Mouse (Mus musculus): ENCODE results near the gene R3hcc1l. TPM values are rescaled to one million over a fixed set of nuclear protein-coding genes. Genes with fewer than 3 reads are reported as not detected.

Gene R3hcc1l
- polyA plus RNA-seq (2017; shearing (Covaris generic)), result 10 to 100 TPM; 50.1 to 53.5 TPM

DNA sequence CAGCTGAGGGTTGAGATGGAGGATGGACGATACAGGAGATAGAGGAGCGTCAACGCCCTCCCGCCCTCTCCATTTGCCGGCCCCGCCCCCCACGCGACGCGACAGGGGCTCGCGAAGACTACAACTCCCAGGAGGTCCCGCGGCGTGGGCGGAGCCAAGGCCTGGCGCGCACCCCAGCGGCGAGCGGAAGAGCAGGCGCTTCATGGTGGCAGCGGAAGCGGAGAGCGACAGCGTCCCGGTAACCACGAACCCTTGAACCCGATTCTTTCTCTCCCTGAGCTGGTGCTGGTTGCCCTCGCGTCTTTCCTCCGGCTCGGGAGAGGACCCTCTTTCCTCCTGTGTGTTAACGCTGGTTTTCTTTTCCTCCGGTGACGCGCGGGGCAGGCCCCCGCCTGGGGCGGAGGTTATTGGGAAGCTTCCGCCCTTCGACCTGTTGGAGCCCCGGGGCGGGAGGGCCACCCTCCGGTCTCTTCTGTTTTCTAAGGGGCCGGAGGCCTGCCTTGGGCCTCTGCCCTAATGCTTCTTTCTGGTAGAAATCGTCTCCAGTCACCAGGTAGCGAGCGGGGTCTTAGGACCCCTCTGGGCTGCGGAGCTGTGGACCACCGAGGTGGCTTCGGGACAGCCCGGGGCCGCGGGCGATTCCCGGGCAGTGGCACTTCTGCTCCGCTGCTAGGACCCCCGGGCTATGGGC lies at the start of gene R3hcc1l:
Gene R3hcc1l, plus strand, starts transcription at position 140 of the 691 bp plus-strand sequence.
- ATAC-seq, result peak; percentile 97

DNA sequence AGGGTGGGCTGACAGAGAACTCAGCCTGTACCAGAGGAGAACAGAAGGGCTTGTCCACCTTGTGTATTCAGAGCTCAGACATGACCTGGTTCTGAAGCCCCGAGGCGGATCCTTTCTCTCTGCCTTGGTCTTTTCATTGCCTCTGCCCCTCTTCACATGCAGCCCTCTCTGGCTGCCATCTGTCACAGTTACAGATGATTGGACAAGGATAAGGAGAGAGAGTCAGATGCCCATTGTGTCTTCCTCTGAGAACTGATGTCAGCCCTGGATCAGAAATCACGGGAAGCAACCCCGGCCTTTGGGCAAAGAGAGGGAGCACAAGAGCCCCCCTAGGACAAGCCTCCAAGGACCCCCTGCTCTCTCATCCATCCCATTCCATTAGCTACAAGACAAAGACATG lies 47.0 kb upstream of the R3hcc1l start:
- ATAC-seq, result no peak

DNA sequence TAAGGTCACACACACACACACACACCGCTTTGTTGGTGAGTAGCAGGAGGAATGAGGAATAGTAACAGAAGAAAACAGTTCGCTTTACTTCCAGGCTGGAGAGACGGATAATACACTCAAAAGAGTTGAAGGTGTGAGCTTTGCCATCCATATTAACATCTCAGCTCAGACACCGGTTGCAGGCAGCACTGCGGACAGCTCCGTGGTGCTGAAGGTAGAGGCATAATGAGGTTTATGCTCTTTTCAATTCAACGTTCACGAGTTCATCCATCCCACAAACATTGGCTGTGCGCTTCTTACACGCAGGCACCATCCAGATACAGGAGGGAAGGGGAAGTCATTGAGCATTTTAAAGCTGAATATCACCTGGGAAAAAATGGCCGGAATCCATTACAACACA lies 45.7 kb upstream of the R3hcc1l start:
- no peak for ATAC-seq

DNA sequence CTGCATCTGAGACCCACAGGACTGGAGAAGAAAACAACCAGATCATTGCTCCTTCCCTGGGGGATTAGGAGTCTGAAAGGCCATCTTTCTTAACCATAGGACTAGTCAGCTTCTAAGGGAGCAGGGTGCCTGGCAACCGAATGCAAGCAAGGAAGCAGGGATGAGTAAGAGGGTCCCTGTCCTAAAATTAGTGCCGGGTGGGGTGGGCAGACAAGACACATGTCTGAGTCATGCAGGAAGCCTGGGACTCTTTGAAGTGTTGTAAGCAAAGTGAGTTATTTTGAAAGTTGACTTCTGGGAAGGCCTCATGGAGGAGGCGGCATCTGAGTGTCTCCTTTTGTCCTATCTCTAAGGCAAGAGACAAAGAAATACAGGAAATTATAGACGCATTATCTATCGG lies 40.8 kb upstream of the R3hcc1l start:
- no peak for ATAC-seq

DNA sequence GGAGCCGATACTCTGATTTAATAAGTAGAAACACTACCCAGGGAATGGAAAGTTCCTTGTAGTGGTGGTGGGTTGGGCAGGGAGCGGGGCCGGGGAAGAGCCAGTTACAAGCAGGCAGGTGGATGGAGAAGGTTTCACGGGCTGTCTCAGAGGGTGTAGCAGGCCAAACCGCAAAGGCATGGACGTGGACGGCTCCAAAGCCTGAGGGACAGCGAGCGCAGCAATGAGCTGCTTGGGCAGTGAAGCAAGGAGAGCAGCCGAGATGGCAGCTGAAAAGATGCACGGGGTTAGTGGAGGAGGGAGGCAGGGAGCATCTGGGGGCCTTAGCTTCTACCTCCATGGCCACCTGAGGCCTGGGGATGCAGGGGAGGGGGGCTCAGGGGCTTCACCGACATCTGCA lies 40.3 kb upstream of the R3hcc1l start:
- no peak for ATAC-seq

DNA sequence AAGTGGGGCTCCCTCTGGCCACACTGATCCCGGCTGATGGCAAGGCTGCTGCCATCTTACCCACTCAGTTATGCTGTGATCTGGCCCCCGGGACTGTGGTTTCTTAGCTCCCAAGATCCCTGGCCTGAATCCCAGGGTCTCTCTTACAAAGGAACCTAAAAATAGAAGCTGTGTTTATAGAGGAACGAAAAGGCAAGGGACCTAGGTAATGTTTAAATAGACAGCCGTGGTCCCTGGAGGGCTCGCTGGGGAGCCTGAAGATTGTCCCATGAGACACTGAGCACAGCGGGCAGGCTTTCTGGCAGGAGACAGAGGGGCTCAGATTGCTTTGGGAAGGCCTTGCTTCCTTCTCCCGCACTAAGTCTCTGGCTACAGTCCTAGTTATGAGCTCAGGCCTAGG lies 33.1 kb upstream of the R3hcc1l start:
- no peak for ATAC-seq

DNA sequence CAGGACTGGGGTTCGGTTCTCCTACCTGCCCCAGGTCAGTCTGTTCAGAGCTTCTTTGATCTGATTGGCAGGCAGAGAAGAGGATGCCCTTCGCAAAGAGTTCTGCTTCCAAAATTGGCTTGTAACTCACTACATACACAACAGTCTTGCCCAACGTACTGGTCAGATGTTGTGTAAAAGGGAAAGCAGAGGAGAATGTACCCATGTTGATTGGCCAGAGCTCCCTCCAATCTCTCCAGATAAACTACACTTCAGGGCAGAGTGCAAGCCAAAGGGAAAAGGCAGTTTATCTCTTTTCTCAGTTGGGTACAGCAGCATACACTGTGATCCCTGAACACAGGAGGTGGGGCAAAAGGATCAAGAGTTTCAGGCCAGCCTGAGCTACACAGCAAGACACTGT lies 31.3 kb upstream of the R3hcc1l start:
- ATAC-seq, result no peak

DNA sequence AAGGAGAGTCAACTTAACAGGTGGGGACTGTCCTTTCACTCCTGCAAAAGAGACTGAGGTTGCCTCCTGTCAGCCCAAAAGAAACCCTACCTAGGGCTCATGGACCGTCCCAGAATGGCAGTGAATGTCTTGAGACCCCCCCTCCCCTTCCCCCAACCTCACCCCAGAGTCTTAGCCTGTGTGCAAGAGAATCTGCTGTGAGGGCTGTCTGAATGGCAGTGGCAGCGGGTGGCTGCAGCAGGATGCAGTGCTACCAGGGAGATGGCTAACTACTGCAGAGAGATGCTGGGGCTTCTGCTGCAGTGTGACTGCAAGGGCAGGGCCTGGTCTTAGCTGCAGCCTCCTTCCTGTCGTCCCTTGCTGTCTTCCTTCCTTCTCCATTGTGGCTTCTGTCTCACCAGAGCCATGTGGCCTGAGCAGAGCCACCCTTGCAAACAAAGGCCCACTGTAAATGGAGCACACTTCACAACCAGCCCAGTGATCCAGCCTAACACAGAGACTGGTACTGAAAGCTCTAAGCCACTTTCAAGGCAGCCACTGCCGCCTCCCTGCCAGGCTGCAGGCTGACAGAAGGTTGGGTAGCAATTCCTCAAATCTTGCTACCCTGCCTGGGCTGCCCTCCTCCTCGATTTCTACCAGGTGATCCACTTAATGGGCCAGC lies 25.2 kb upstream of the R3hcc1l start:
- no peak for ATAC-seq

DNA sequence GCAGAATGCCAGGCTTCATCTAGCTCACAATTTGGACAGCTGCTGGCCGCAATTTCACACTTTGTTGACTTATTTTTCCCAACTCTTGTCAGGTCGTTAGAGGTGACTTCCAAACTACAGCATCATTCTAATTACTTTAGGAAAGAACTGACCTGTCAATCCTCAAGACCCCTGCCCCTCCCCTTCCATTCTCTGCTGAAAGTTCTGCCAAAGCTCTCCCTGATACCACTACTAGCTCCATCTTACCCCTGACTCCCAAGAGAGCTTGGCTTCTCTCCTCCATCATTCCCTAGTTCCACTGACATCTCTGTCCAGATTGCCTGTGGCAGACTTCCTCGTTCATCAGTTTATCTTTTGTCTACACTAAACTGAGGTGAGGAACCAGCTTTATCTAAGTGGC lies 14.4 kb upstream of the R3hcc1l start:
- no peak for ATAC-seq

DNA sequence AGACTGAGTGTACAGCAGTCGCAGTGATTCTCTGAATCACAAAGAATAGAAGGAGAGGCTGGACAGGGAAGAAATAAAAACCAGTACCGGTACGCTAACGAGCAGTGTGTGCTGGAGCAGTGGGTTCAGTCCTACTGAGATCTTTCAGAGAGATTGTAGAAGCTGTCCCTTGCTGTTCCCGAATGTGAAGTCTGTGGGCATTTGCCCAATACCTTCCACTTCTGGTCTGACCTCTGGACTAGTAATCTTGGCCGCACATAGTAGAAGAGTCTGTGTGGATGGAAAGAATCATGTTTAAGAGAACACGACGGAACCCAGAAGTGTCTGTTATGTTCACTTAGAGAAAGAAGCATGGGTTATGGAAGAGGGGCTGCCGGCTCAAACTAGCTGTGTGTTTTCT lies 8.9 kb upstream of the R3hcc1l start:
- ATAC-seq, result no peak

DNA sequence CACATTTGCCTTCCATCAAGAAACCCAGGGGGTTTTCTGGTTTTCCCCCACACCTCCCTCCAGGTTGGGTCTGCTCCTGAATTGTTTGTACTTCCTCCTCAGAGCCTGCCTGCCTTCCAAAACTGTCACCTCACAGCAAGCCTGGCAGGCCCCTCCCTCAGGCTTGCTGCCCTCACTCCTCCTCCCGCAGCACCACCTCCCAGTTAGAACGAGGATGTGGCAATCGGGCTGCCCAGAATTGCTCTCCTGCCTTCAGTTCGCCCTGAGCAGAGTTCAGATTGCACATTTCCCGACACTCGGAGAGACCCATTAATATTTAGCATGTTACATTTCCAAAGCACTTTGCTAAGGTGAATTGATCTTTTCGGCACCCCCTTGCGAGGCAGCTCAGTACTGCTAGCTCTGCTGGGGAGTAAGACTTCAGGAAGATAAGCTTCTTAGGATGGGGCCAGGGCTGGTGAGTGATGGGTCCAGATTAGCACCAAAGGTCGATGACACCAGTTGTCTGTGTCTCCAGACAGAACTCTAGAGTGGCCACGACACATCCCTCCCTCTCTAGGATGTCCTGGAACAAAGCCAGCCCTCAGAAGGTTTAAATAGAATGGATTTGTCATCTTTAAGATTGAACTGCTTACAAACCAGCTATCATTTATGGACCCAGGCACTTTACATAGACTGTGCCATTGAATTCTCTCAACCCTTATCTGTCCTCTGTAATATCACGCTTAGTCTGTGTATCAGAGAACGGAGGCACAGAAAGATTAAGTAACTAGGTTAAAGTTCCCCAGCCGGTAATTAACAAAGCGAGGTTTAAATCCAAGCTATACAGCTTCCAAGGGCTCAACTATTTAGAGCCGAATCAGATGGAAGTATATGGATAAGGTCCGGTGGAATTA lies 8.0 kb upstream of the R3hcc1l start:
- no peak for ATAC-seq

DNA sequence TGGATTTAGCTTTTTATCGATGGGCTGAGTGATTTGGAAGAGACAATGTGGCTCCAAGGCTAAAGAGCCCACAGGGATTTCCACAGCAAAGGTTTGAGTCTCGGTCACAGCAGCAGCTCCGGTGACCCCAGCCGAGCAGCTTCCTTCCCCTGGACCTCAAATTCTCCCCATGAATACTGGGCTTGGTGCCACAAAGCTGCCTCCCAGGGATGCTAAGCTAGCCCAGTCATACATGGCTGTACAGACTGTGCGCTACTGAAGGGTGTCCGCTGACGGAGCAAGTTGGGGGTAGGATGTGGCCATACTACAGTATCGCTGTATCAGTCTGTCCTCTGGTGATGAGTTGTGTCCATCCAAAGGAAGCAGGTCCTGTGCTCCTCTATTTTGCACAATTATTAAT lies 2.9 kb upstream of the R3hcc1l start:
- no peak for ATAC-seq

DNA sequence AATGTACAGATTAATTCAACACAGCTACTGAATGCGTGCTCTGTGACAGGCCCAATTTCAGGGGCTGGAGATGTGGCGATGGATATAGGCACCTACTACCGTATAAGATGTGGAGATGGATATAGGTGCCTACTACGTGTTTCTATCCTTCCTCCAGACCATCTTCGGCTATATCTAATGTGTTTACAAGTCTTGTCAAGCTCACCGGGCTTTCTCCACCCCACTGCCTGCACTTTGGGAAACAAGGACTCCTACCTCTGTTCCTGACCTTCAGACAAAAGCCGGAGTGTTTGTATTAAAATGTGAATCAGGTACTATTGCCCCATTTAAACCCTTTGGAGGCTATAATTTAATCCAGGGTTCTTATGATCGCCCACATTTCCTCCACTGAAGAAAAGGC lies 2.4 kb upstream of the R3hcc1l start:
- no peak for ATAC-seq

DNA sequence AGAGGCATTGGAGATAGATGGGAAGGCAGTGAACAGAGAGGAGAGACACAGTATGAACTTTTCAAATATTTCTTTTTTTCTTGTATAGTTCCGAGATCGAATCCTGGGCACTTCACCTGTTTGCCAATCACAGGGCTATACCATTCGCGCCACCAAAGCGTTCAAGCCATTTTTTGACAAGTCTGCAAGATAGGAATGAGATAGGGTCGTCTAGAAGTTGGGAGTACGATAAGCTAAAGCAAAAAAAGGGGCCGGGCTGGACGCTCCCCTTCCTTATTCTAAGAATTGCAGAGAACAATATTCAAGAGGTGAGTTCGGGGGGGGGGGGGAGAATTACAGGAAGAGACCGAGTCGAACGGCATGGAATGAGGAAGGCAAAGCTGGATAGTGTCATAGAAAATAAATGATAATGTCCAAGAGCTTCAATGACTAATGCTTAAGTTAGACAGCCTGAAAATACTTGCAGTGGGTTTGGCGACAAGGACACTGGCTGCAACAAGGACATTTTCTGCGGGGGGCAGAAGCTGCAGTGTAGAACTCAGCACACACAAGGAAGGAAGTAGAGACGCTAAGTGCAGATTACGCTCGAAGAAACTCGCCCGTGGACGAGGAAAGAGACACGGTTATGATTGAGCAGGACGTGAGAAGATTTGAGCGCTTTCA lies 471 bp upstream of the R3hcc1l start:
- no peak for ATAC-seq

DNA sequence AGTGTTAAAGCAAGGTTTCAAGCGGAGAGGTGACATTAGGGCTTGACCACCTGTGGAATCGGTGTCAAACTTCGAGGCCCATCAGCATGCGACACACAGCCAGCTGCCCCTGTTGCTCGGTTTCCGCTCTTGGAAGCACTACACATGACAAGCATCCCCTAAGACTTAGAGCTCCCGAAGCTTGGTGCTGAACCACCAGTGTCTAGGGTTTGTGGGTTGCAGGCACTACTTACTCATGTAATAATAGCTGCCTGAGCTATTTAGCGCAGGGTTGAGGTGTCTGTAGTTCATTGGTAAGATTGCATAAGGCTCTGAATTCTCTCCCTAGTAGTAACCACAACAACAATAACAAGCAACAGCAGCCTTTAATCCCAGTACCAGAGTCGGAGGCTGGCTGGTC lies 1.2 kb downstream of the R3hcc1l start:
- no peak for ATAC-seq

DNA sequence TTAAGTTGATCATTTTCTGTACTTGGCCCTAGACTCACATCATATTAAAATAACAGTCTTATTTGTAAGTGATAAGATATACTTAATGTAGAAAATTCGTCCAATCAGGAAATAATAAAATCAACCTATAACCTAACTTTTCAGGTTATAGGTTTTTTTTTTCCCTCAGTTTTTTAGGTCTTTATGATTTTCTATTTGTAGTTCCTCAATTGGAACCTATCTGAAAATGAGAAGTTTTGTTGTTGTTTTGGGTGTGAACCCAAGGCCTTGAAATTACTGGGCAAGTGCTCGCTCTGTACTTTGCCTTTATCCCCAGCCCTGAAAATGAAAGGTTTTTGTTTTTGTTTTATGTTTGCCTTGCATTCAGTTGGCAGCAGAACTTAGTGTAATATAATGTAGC lies 6.1 kb downstream of the R3hcc1l start:
- ATAC-seq, result no peak

DNA sequence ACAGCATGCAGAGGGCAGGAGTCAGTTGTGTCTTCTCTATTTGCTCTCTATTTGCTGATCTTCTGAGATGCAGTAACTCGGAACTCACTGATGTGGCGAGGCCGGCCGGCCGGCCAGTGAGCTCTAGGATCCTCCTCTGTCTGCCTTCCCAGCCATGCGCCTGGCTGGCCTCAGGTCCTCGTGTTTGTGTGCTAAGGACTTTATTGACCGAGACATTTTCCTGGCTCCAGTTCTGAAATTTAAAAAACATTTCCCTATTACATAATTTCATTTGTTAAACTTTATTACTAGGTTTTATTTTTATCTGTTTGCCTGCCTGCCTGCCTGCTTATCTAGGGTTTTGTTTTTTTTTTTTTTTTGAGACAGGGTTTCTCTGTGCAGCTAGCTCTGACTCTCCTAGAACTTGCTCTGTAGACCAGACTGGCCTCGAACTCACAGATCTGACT lies 11.5 kb downstream of the R3hcc1l start:
- no peak for ATAC-seq

DNA sequence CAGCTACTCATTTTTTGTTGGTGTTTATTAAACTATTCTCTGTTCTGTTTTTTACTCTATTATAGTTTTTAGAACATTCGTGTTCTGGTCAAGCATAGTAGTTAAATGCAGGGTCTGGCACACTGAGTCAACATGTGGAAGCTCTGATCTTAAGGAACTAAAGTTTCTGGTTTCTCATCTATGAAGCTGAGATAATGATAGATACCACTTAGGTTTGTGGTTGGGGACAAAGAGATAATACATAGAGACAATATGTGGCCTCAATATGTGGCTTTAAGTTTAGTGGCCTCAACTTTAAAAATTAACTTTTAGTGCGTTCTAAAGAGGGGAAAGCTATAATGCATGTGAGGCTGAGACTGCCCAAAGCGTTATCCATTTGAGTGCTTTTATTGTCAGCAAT lies 15.9 kb downstream of the R3hcc1l start:
- ATAC-seq, result no peak

DNA sequence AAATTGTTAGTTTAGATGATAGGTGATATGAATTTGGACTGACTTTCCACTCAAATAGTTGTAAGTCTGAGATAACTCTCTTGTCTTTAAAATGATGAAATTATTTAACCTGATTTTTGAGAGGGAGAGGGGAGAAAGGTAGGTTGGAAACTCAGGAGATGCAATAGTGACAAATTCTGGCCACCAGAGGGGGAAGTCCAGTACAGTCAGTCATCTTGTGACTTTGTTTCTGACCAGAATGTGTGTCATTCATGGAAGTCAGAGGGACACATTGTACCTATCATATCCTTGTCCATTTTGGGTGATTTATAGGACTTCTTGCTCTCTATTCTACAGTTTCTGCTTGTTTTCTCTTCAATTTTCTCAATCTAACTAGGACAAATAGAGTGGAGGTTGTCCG lies 19.0 kb downstream of the R3hcc1l start:
- ATAC-seq, result no peak

DNA sequence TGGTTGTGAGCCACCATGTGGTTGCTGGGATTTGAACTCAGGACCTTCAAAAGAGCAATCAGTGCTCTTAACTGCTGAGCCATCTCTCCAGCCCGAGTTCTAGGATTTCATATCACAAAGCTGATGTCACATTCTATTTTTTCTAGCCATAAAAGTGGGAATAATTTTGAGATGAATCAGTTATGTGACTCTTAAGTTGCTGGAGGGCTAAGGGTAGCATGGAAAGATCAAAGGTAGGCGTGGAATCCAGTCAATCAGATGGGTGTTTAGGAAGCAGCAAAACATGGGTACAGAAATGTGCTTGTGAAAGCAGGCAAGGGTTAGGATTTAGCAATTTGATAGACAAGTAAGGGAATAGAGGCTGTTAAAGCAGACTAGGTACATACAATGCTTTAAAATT lies 20.4 kb downstream of the R3hcc1l start:
- no peak for ATAC-seq

DNA sequence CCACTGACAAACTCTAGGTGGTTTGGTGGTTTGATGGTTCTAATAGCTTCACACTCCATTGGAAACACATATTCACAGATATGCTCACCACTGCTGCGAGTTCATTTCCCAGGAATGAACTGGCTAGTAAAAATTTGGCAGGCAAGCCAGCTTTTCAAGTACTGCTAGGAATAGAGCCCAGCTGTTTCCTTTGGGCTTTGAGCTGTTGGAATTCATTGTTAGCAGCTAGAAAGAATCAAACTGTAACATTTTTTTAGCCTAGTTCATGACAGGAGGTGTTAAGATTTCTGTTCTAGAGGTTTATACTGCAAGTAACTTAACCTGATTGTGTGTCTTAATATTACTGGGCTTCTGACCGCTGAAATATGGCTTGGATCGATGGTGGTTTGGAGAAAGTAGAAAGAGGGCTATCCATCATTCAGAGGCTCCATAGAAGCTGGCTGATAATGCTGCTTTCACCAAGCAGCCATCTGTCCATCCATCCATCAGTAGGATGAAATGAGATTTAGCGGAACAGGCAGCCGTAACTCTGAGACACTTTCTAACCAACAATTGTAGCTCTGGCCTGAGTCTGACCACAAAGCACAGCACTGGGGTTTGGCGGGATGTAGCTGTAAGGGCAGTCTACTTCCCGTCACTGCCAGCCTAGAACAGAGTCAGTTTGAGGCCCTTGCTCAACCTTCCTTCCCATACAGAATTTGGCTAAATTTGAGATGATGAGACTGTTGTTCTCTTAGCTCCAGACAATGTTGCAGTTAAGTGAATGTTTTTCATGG lies 21.0 kb downstream of the R3hcc1l start:
- ATAC-seq, result no peak

DNA sequence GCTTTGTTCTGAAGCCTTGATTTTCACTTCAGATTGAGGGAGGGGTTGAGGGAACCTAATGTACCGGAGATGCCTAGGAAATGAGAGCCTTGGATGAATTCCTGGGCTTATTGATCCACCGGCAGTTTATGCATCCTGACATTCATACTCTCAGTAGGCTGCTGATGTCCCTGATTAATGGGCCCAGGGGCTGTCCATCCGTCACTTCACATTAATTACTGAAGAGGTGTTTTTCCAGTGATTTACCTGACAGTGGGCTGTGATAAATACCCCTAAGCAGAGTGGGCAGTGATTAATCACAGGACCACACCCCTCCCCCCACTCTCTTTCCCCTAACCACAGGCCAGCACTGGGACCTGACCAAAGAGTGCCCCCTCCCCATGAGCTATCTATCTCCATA lies 22.1 kb downstream of the R3hcc1l start:
- ATAC-seq, result no peak

All from CD4-positive, CD25-positive, alpha-beta regulatory T cell, adult 4 months (primary cell).